Mouse (Mus musculus) cerebellum, adult 2 months (tissue): ENCODE data around the gene Stx6.

ENCODE experiments used
- CTCF ChIP-seq: fragments of 200-500 bp; IDR thresholded peaks from 2 replicates; pipeline ENCODE4 v1.5.1; 2011; ENCODE audit warnings: low read depth, mild to moderate bottlenecking, control low read depth, low read length, moderate library complexity, borderline replicate concordance; ENCODE audit not compliant: insufficient read depth
- POLR2A ChIP-seq: fragments of 200-500 bp; IDR thresholded peaks from 2 replicates; pipeline ENCODE4 v1.6.1; 2011; ENCODE audit warnings: low read length, control low read depth, borderline replicate concordance; ENCODE audit not compliant: insufficient read depth

DNA sequence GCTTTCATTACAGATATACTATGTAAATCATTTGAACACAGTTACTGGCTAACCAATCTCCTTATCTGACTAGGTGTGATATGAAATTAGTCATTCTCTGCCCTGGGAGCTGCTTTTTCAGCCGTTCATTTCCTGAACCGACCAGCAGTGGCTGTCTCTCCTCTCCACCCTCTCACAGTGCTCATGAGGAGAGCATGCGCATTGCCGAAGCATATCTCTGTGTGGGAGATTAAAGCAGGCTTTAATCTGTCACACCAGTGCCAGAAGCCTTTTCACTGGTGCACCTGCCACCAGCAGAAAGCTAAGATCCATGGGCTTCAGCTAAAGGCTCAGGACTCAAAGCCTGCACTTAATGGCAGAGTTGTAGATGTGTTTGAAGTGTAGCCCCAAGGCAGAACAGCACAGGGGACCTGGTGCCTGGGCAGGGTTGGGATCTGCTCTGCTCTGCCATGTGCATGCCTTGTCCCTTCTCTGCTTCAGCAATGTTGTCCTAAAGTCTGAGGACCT lies 42.9 kb downstream of the Stx6 start:
- TF ChIP-seq CTCF (no peak), POLR2A (no peak)
